Mouse (Mus musculus) liver, embryonic 16.5 days (tissue): ENCODE results near the gene Macrod2. TPM values are rescaled to one million over a fixed set of nuclear protein-coding genes. Genes with fewer than 3 reads are reported as not detected.

Experiments
- ATAC-seq: fragments of 200-750 bp; cut with Nextera tagmentation; 2 replicates; pipeline ENCODE4 v1.8.0; 2017; ENCODE audit warnings: low read depth, mild to moderate bottlenecking, moderate number of reproducible peaks, moderate library complexity
- H3K27ac ChIP-seq: fragments of 300-500 bp; sonication (generic); 2 replicates; pipeline ENCODE4 v1.5.1; 2014; ENCODE audit warnings: mild to moderate bottlenecking, low read length
- H3K27me3 ChIP-seq: fragments of 300-500 bp; sonication (generic); 2 replicates; pipeline ENCODE4 v1.6.1; 2014; ENCODE audit warnings: low read depth, low read length, mixed read lengths; ENCODE audit not compliant: control insufficient read depth, insufficient read depth
- H3K36me3 ChIP-seq: fragments of 300-500 bp; sonication (generic); 2 replicates; pipeline ENCODE4 v1.6.1; 2014; ENCODE audit warnings: mild to moderate bottlenecking; ENCODE audit not compliant: control insufficient read depth, insufficient read depth
- H3K4me1 ChIP-seq: fragments of 300-500 bp; sonication (generic); 2 replicates; pipeline ENCODE4 v1.6.1; 2014; ENCODE audit warnings: low read depth, low read length, mixed read lengths; ENCODE audit not compliant: control insufficient read depth
- H3K4me2 ChIP-seq: fragments of 300-500 bp; sonication (generic); 2 replicates; pipeline ENCODE4 v1.6.1; 2014; ENCODE audit warnings: low read depth, low read length, mixed read lengths
- H3K4me3 ChIP-seq: fragments of 300-500 bp; sonication (generic); 2 replicates; pipeline ENCODE4 v1.5.1; 2014; ENCODE audit warnings: low read depth, mild to moderate bottlenecking, low read length
- H3K9ac ChIP-seq: fragments of 300-500 bp; sonication (generic); 2 replicates; pipeline ENCODE4 v1.6.1; 2014; ENCODE audit warnings: low read depth, low read length
- H3K9me3 ChIP-seq: fragments of 300-500 bp; sonication (generic); replicated peaks from 2 replicates; pipeline ENCODE4 v1.6.1; 2016; ENCODE audit warnings: low read length; ENCODE audit not compliant: control insufficient read depth
- WGBS: fragments of 180-500 bp; shearing (Covaris S2); extraction: QIAGEN DNeasy Blood & Tissue Kit; methylation state at CpG from one replicate; pipeline ENCODE4 v1.1.7; 2014; ENCODE audit not compliant: insufficient replicate concordance; 5-methylcytosine and 5-hydroxymethylcytosine counted together
- polyA plus RNA-seq: library from polyadenylated mRNA; unstranded; fragments of >200 nt; fragmentation: Nextera tagmentation; extraction: Ambion mirVana; gene quantifications from 2 replicates; pipeline ENCODE4 v1.2.1, GENCODE M21; 2015

Gene Macrod2
- polyA plus RNA-seq, 1 experiment from 2014 or later = 5.5 TPM

DNA sequence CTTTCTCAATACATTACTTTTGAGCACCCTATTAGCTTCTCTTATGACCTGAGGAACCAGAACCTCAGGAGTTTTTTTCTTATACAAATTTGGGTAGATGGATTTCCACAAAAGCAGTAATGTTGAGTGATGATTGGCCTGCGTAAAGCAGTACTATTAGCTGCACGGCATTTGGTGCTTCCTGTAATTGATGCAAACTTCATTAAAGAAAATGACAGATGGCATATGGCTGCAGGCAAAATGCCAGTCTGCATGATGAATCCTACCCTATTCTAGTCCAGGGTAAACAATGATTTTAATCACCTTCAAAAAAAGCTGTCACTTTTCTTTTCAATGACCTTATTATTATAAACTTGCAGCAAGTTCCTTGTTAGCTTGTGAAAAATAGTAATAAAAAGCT is 822.4 kb downstream of the Macrod2 start:
- no peaks in the 10 kb centered on the region for H3K36me3 ChIP-seq
- H3K27ac ChIP-seq = no peak overlapping the region
- H3K9me3 ChIP-seq = no peaks in the 10 kb centered on the region
- no peak for ATAC-seq
- 63% methylated on average over 2 of the region's 2 CpGs for WGBS
- H3K4me2 ChIP-seq = no peak overlapping the region
- H3K4me1 ChIP-seq = no peaks in the 10 kb centered on the region
- no peak overlapping the region for H3K9ac ChIP-seq
- no peaks in the 10 kb centered on the region for H3K27me3 ChIP-seq
- no peak overlapping the region for H3K4me3 ChIP-seq

DNA sequence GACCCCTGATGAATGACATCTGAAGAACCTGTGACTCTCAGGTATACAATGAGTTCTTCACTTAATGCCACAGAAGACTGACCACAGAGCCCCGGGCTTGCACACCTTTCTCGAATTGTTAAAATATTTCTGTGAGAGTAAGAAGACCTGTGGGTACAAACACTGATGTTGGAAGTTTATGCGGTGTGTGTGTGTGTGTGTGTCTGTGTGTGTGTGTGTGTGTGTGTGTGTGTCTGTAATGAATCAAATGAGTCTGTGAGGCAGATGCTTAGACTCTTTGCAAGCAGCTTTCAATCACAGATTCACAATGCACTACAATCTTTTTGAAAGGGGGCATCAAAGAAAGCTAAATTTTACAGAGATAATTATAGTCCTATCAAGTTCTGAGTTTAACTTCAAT is 822.8 kb downstream of the Macrod2 start:
- no peak overlapping the region for H3K4me2 ChIP-seq
- no peaks in the 10 kb centered on the region for H3K36me3 ChIP-seq
- no peak for ATAC-seq
- WGBS = 63% methylated on average over 3 of the region's 3 CpGs
- no peak overlapping the region for H3K9ac ChIP-seq
- H3K4me3 ChIP-seq = no peak overlapping the region
- H3K9me3 ChIP-seq = no peaks in the 10 kb centered on the region
- H3K4me1 ChIP-seq = no peaks in the 10 kb centered on the region
- no peaks in the 10 kb centered on the region for H3K27me3 ChIP-seq
- no peak overlapping the region for H3K27ac ChIP-seq

DNA sequence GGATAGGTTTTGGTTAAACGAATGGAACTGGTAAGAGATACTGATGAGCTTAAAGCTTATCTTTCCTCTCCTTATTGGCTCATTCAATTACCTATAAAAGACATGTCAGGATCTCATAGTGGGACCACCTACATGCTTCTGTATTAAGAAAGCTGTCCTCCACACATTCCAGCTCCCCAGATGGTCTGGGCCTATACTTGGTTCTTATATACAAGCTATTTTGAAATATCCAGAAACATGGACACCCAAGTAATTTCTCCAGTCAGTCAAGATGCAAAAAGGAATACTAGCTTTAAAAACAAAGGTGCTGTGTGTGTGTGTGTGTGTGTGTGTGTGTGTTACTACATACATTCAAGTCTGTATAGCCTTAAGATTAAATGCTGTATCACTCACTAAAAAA is 833.7 kb downstream of the Macrod2 start:
- no peak overlapping the region for H3K9ac ChIP-seq
- H3K9me3 ChIP-seq = no peaks in the 10 kb centered on the region
- H3K4me3 ChIP-seq = no peak overlapping the region
- no peaks in the 10 kb centered on the region for H3K27me3 ChIP-seq
- no peaks in the 10 kb centered on the region for H3K4me1 ChIP-seq
- H3K27ac ChIP-seq = no peak overlapping the region
- WGBS = 65% methylated on average over 1 of the region's 1 CpGs
- no peaks in the 10 kb centered on the region for H3K36me3 ChIP-seq
- no peak overlapping the region for H3K4me2 ChIP-seq
- no peak for ATAC-seq

DNA sequence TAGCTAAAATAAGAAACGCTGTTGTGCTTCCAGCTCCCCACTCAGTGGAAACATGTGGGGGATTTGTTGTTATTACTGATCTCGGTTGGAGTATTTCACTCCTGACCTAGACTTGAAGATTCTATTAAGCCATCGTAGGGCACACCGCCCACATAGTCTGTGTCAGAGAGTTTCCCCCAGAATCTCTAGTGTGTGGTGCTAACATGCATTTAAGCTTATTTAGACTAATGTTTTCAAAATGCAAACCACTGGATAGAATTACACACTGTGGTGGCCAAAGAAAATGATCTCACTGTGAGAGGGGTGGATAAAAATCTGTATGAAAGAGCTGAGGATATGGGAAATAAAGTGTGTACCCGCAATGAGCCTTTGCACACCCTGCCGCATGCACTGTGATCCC is 834.7 kb downstream of the Macrod2 start:
- H3K27ac ChIP-seq = no peak overlapping the region
- H3K9me3 ChIP-seq = no peaks in the 10 kb centered on the region
- no peak overlapping the region for H3K4me2 ChIP-seq
- H3K36me3 ChIP-seq = no peaks in the 10 kb centered on the region
- no peak overlapping the region for H3K9ac ChIP-seq
- no peak for ATAC-seq
- WGBS = 66% methylated on average over 6 of the region's 6 CpGs
- H3K4me1 ChIP-seq = no peaks in the 10 kb centered on the region
- no peaks in the 10 kb centered on the region for H3K27me3 ChIP-seq
- no peak overlapping the region for H3K4me3 ChIP-seq

DNA sequence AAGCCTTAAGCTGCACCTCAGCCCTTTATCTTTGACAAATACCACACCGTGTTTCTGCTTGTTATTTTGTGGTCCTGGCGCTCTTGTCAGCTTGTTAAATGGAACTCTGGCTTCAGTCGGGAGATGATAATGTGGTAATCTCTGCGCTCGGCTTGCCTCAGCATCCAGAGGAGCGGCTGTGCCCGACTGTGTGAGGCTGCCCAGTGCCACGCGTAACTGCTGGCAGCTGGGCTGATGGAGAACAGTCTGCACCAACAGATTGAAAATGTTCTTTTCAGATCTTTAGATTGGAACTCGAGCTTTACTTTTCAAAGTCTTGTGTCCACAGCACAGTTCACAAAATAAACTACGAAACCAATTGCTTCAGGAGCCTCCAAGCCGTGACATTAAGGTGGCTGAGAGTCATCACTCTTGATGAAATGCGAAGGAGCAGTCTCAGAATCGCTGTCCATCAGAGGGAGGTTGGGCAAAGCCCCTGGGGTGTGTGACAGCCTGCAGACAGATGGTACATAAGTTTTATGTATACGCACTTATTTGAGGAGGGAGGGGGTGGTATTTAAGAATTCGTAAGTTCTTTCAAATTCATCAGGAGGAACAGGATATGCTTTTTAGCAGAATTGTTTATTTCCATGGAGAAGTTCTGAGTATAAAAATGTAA is 836.0 kb downstream of the Macrod2 start:
- H3K27ac ChIP-seq = no peak overlapping the region
- WGBS = 38% methylated on average over 16 of the region's 16 CpGs
- H3K4me3 ChIP-seq = no peak overlapping the region
- no peaks in the 10 kb centered on the region for H3K27me3 ChIP-seq
- no peaks in the 10 kb centered on the region for H3K36me3 ChIP-seq
- no peak for ATAC-seq
- no peak overlapping the region for H3K4me2 ChIP-seq
- H3K4me1 ChIP-seq = no peaks in the 10 kb centered on the region
- H3K9ac ChIP-seq = no peak overlapping the region
- no peaks in the 10 kb centered on the region for H3K9me3 ChIP-seq

DNA sequence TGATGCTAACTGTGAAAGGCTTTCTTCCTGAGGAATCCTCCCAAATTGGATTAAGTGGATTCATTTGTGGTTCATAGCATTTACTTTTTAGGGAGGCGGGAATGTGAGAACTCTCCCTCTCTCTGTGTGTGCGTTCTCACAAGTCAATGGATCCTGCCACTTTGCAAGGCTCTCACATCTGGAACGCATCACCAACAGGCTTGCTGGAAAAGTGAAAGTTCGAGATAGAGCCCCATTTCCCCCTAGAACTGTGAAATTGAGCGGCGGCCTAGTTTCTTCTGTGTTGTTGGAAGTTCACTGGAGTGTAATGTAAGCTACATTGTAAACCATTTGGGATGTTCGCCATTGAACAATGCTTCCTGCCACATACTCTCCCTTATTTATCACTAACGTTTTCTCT is 839.2 kb downstream of the Macrod2 start:
- H3K27ac ChIP-seq = no peak overlapping the region
- no peak overlapping the region for H3K4me2 ChIP-seq
- no peaks in the 10 kb centered on the region for H3K27me3 ChIP-seq
- no peak for ATAC-seq
- no peak overlapping the region for H3K9ac ChIP-seq
- H3K4me1 ChIP-seq = no peaks in the 10 kb centered on the region
- no peaks in the 10 kb centered on the region for H3K36me3 ChIP-seq
- 70% methylated on average over 8 of the region's 8 CpGs for WGBS
- no peak overlapping the region for H3K4me3 ChIP-seq
- H3K9me3 ChIP-seq = no peaks in the 10 kb centered on the region

DNA sequence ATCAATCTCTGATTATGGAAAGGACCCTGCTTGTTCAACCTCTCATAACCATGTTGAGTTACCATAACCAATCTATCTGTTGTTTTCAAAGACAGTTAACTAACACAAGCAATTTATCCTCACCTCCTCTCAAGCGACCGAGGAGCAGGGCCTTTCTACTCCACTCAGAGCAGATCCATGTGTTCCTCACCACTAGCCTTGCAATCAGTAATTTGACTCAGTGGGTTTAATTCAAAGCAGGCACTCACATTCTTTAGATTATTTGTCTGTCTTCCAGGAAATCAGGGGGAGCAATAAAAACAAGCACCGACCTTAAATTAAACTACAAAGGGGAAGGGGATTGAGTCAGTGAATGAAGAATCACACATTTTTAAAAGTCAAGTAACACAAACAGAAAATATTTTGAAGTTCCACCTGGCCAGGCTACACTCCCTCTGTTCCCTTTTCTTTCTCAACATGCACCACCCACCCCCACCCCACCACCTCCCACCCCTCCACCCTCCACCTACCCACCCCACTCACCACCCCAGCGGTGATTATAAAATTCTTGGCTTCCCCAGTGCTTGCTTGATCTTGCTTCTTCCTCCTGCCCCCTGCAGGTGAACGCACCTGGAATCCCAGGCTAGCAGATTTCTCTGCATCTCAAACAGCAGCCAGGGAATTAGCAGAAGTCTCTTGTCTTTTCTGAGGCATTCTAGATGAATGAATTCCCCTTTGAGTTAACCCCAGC is 839.8 kb downstream of the Macrod2 start:
- no peaks in the 10 kb centered on the region for H3K36me3 ChIP-seq
- H3K4me3 ChIP-seq = no peak overlapping the region
- no peak overlapping the region for H3K27ac ChIP-seq
- WGBS = 54% methylated on average over 5 of the region's 5 CpGs
- no peak for ATAC-seq
- H3K27me3 ChIP-seq = no peaks in the 10 kb centered on the region
- no peak overlapping the region for H3K4me2 ChIP-seq
- H3K9ac ChIP-seq = no peak overlapping the region
- H3K4me1 ChIP-seq = no peaks in the 10 kb centered on the region
- no peaks in the 10 kb centered on the region for H3K9me3 ChIP-seq

DNA sequence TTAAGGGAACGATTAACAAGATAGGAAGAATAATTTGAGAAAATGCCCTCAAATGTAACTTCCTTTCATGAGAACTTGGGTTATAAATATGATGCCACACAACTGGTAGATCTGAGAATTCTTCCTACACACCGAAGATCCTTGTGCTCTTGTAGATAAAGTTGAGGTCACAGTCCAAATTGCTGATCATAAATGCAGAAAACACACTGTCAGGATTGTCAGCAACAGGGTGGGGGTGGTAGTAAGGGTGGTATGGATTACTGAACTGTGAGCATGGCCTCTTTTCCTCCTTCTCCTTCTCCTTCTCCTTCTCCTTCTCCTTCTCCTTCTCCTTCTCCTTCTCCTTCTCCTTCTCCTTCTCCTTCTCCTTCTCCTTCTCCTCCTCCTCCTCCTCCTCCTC is 852.6 kb downstream of the Macrod2 start:
- no peaks in the 10 kb centered on the region for H3K9me3 ChIP-seq
- H3K36me3 ChIP-seq = no peaks in the 10 kb centered on the region
- 58% methylated on average over 2 of the region's 2 CpGs for WGBS
- no peaks in the 10 kb centered on the region for H3K4me1 ChIP-seq
- H3K4me3 ChIP-seq = no peak overlapping the region
- no peak overlapping the region for H3K9ac ChIP-seq
- H3K27me3 ChIP-seq = no peaks in the 10 kb centered on the region
- no peak overlapping the region for H3K4me2 ChIP-seq
- H3K27ac ChIP-seq = no peak overlapping the region
- ATAC-seq = no peak

DNA sequence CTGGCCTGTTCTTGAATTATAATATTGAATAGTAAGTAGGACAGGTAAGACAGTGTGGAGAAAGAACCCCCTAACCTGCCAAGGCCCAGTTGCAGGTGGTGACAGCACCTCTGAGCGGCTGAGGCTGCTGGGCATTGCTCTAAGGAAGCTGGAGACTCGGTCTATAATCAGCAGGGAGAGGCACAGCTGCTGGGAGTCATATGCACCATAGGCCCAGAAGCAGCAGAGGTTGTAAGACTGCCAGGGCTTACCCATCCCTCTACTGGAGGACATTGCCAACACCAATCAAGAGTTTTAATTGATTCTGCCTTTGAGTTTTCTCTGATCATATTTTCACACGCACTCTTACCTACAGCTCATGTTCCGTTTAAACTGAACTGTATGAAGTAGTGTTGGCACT is 869.5 kb downstream of the Macrod2 start:
- H3K9me3 ChIP-seq = no peaks in the 10 kb centered on the region
- H3K27ac ChIP-seq = no peak overlapping the region
- 62% methylated on average over 4 of the region's 4 CpGs for WGBS
- no peak overlapping the region for H3K9ac ChIP-seq
- no peak for ATAC-seq
- no peak overlapping the region for H3K4me3 ChIP-seq
- H3K4me1 ChIP-seq = no peaks in the 10 kb centered on the region
- H3K4me2 ChIP-seq = no peak overlapping the region
- H3K27me3 ChIP-seq = no peaks in the 10 kb centered on the region
- no peaks in the 10 kb centered on the region for H3K36me3 ChIP-seq
